Mouse (Mus musculus): ENCODE measurements around the gene Braf. TPM values are rescaled to one million over a fixed set of nuclear protein-coding genes. Genes with fewer than 3 reads are reported as not detected.

Gene Braf
- polyA plus RNA-seq, 1 experiment from 2014 or later, result 14.2 TPM

Other genes with a start within 250 kb of the Braf start
- 13.4 and 15.8 TPM in 2 replicates for gene Dennd2a, start 167.6 kb downstream of the Braf start, polyA plus RNA-seq (2015; fragmentation: Nextera tagmentation; extraction: Ambion mirVana)
- 26.5 and 32.6 TPM in 2 replicates for gene Adck2, start 151.6 kb downstream of the Braf start, polyA plus RNA-seq (2015; fragmentation: Nextera tagmentation; extraction: Ambion mirVana)
- 1.3 and 1.5 TPM in 2 replicates for gene Gm42420, start 139.7 kb downstream of the Braf start, polyA plus RNA-seq (2015; fragmentation: Nextera tagmentation; extraction: Ambion mirVana)
- 342 and 384 TPM in 2 replicates for gene Ndufb2, start 132.9 kb downstream of the Braf start, polyA plus RNA-seq (2015; fragmentation: Nextera tagmentation; extraction: Ambion mirVana)
- 158 and 163 TPM in 2 replicates for gene Mrps33, start 85.5 kb upstream of the Braf start, polyA plus RNA-seq (2015; fragmentation: Nextera tagmentation; extraction: Ambion mirVana)
- gene Tmem178b, start 147.8 kb upstream of the Braf start, polyA plus RNA-seq (2015; fragmentation: Nextera tagmentation; extraction: Ambion mirVana), result 0.75 and 1.1 TPM in 2 replicates

All from stomach, embryonic 15.5 days (tissue).